Mouse (Mus musculus) lung, postnatal 14 days (tissue): ENCODE results near the gene Thada.
"Not testable (repeated sequence)": the region's sequence is repeated elsewhere in the genome, so short reads cannot be mapped to it uniquely, and the experiment has no call there.

ENCODE experiments used
- DNase-seq: peaks from one replicate; pipeline ENCODE4 v3.0.0; 2021

Thada gene

GRCm38 (mm10) chr17:84256278-84256819 is 209.7 kb downstream of the Thada start:
- DNase-seq, result no peak

- DNase-seq, result no peak
These were observed 210.2 kb downstream of the Thada start for GRCm38 (mm10) chr17:84255841-84256240.

GRCm38 (mm10) chr17:84251426-84251825 is 214.6 kb downstream of the Thada start:
- DNase-seq, result no peak

- DNase-seq, result no peak
These were observed 221.7 kb downstream of the Thada start for GRCm38 (mm10) chr17:84244182-84244920.

- DNase-seq, result no peak
These were observed 222.2 kb downstream of the Thada start for GRCm38 (mm10) chr17:84243759-84244158.

GRCm38 (mm10) chr17:84241308-84241957 is 224.6 kb downstream of the Thada start:
- no peak for DNase-seq

- DNase-seq, result no peak
These were observed 226.2 kb downstream of the Thada start for GRCm38 (mm10) chr17:84239679-84240292.

- no peak for DNase-seq
These were observed 227.8 kb downstream of the Thada start for GRCm38 (mm10) chr17:84238174-84238573.

- peak; percentile 26 for DNase-seq
These were observed 229.0 kb downstream of the Thada start for GRCm38 (mm10) chr17:84236781-84237557.

- no peak for DNase-seq
These were observed 230.5 kb downstream of the Thada start for GRCm38 (mm10) chr17:84235399-84235928.

GRCm38 (mm10) chr17:84234785-84235184 is 231.2 kb downstream of the Thada start:
- DNase-seq, result not testable (repeated sequence)

GRCm38 (mm10) chr17:84233758-84234157 is 232.2 kb downstream of the Thada start:
- no peak for DNase-seq

- no peak for DNase-seq
These were observed 234.6 kb downstream of the Thada start for GRCm38 (mm10) chr17:84231361-84231760.

GRCm38 (mm10) chr17:84228223-84228622 is 237.8 kb downstream of the Thada start:
- DNase-seq, result no peak

GRCm38 (mm10) chr17:84226681-84227080 is 239.3 kb downstream of the Thada start:
- no peak for DNase-seq

GRCm38 (mm10) chr17:84226231-84226630 is 239.8 kb downstream of the Thada start:
- DNase-seq, result no peak

GRCm38 (mm10) chr17:84224217-84224887 is 241.7 kb downstream of the Thada start:
- DNase-seq, result no peak

- DNase-seq, result not testable (repeated sequence)
These were observed 247.2 kb downstream of the Thada start for GRCm38 (mm10) chr17:84218841-84219240.

- no peak for DNase-seq
These were observed 248.3 kb downstream of the Thada start for GRCm38 (mm10) chr17:84217696-84218095.

GRCm38 (mm10) chr17:84215264-84215960 is 250.6 kb downstream of the Thada start:
- DNase-seq, result peak; percentile 17

GRCm38 (mm10) chr17:84213464-84213863 is 252.5 kb downstream of the Thada start:
- no peak for DNase-seq
